Mouse (Mus musculus): Measurements from ENCODE around the gene Acod1. TPM values are rescaled to one million over a fixed set of nuclear protein-coding genes. Genes with fewer than 3 reads are reported as not detected.
A peak's percentile ranks its signal among the peaks of the same experiment; 100 is the strongest.

Gene Acod1
- polyA plus RNA-seq, 1 experiment from 2014 or later = 0.03 TPM

DNA sequence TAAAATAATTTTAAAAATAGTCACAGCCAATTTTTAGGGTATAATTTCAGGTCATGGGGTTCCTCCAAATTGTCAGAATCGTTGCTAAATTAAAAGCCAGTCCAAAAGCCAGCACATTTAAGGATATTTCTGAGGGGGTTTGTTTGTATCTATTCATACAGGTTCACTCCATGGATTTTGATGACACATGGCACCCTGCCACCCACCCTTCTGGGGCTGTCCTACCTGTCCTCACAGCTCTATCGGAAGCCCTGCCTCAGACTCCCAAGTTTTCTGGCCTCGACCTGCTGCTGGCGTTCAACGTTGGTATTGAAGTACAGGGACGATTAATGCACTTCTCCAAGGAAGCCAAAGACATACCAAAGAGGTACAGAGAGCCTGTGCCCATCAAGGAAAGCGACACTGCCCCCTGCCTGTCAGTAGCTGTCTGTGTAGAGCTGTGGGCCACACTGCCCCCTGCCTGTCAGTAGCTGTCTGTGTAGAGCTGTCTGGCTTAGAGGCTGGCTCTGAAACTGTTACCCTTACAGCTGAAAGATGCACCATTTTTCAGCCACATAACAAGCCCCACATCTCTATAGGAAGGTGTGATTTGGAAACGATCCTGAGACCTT is 4.5 kb downstream of the Acod1 start:
- 15% methylated on average over 8 of the region's 8 CpGs for WGBS (ENCODE audit: insufficient replicate concordance)
- no peak overlapping the region for H3K9ac ChIP-seq
- no peaks in the 10 kb centered on the region for H3K36me3 ChIP-seq (replicated peaks)
- no peak overlapping the region for H3K27ac ChIP-seq (replicated peaks)
- H3K9me3 ChIP-seq (replicated peaks) = no peaks in the 10 kb centered on the region
- peak; percentile 79 for ATAC-seq (ENCODE audit: insufficient read depth)
- no peak overlapping the region for H3K4me2 ChIP-seq
- no peak overlapping the region for H3K4me3 ChIP-seq (replicated peaks)
- no peaks in the 10 kb centered on the region for H3K27me3 ChIP-seq
- H3K4me1 ChIP-seq (replicated peaks) = peaks cover 7% of the 10 kb centered on the region; the same call in 1 of the 2 replicates

- Histone ChIP-seq H3K4me1 (replicated peaks) (no peaks in the 10 kb centered on the region), H3K27me3 (no peaks in the 10 kb centered on the region), H3K27ac (replicated peaks) (no peak overlapping the region), H3K4me2 (no peak overlapping the region), H3K36me3 (replicated peaks) (no peaks in the 10 kb centered on the region), H3K9ac (no peak overlapping the region), H3K4me3 (replicated peaks) (no peak overlapping the region), H3K9me3 (replicated peaks) (no peaks in the 10 kb centered on the region)
- WGBS (ENCODE audit: insufficient replicate concordance) = 76% methylated on average over 13 of the region's 13 CpGs
- no peak for ATAC-seq (ENCODE audit: insufficient read depth)
Measured at GRCm38 (mm10) chr14:103054731-103055130, 8.0 kb downstream of the Acod1 start.

DNA sequence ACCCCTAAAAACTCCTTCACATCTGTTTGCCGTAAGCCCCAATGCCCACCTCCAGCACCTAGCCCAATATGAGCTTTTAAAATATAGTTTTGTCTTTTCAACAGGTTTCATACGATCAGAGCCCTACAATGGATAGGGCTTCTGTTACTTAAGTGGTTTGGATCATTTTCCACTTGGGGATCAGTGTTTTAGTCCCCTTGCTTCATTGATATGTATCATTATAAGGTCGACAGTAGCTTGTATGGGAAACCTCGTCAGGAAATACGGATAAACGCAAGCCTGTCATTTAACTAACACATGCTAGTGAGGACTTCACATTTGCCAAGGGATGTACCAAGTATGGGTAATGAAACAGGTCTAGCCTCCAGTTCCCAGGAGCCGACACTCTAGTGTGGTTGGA is 9.8 kb downstream of the Acod1 start:
- Histone ChIP-seq H3K4me1 (replicated peaks) (no peaks in the 10 kb centered on the region), H3K9ac (no peak overlapping the region), H3K27ac (replicated peaks) (no peak overlapping the region), H3K9me3 (replicated peaks) (no peaks in the 10 kb centered on the region), H3K36me3 (replicated peaks) (no peaks in the 10 kb centered on the region), H3K27me3 (no peaks in the 10 kb centered on the region), H3K4me3 (replicated peaks) (no peak overlapping the region), H3K4me2 (no peak overlapping the region)
- no peak for ATAC-seq (ENCODE audit: insufficient read depth)
- WGBS (ENCODE audit: insufficient replicate concordance) = 68% methylated on average over 7 of the region's 7 CpGs

DNA sequence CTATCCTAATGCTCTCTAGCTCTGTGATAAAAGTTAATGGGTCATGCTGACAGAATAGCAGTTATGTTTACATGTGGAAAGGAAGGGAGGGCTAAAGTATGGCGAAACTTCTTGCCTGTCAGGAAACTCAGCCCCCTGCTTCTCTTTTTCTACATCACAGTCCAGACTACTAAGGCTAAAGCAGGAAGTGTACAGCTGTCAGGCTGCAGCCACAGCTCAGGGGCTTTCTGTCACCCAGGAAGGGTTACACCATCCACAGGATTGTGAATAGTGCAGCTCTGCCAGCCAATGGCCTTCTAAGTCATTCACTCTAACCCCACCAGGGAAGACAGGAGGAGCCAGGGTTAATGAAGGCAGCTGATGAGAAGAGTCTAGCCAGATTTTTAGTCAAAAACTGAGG is 12.2 kb downstream of the Acod1 start:
- no peak overlapping the region for H3K4me3 ChIP-seq (replicated peaks)
- WGBS (ENCODE audit: insufficient replicate concordance) = 13% methylated on average over 1 of the region's 1 CpGs

DNA sequence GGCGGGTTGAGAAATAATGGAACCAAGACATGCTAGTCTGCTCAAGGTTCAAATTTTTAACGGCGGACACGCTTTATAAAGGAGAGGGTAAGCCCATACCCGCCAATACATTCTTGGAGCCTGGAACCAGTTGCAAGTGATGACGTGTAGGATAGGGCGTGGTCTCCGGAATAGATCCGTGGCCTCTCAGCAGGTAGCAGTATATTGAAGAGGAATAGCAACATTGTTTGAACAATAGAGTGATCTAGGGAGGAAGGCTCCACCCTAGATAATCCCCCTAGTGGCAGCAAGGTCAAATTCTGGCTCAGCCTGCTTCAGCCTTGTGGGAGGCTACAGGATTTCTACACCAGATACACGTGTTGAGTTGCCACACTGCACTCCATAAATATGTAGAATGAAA is 12.7 kb downstream of the Acod1 start:
- no peak overlapping the region for H3K27ac ChIP-seq (replicated peaks)

More for the DNA sequence above, 12.2 kb downstream of the Acod1 start:
- H3K27ac ChIP-seq (replicated peaks) = peak overlapping the region; percentile 48; the same call in 1 of the 2 replicates
- ATAC-seq (ENCODE audit: insufficient read depth) = peak; percentile 74
- H3K9me3 ChIP-seq (replicated peaks) = no peaks in the 10 kb centered on the region
- H3K4me2 ChIP-seq = no peak overlapping the region
- no peak overlapping the region for H3K9ac ChIP-seq
- no peaks in the 10 kb centered on the region for H3K4me1 ChIP-seq (replicated peaks)
- H3K36me3 ChIP-seq (replicated peaks) = no peaks in the 10 kb centered on the region
- no peaks in the 10 kb centered on the region for H3K27me3 ChIP-seq

GRCm38 (mm10) chr14:103065294-103066167 is 18.8 kb downstream of the Acod1 start:
- Histone ChIP-seq H3K4me2 (no peak overlapping the region; the same call in 1 of the 2 replicates), H3K4me1 (replicated peaks) (peaks cover 12% of the 10 kb centered on the region), H3K27ac (replicated peaks) (no peak overlapping the region), H3K4me3 (replicated peaks) (no peak overlapping the region), H3K9me3 (replicated peaks) (no peaks in the 10 kb centered on the region), H3K27me3 (no peaks in the 10 kb centered on the region), H3K36me3 (replicated peaks) (no peaks in the 10 kb centered on the region), H3K9ac (no peak overlapping the region)
- no peak for ATAC-seq (ENCODE audit: insufficient read depth)
- whole genome bisulfite sequencing (ENCODE audit: insufficient replicate concordance) = 11% methylated on average over 10 of the region's 10 CpGs

More for the DNA sequence above, 12.7 kb downstream of the Acod1 start:
- H3K4me2 ChIP-seq = no peak overlapping the region
- no peaks in the 10 kb centered on the region for H3K36me3 ChIP-seq (replicated peaks)
- no peak overlapping the region for H3K9ac ChIP-seq
- no peaks in the 10 kb centered on the region for H3K27me3 ChIP-seq
- ATAC-seq (ENCODE audit: insufficient read depth) = peak; percentile 11; the same call in 1 of the 2 replicates
- H3K4me1 ChIP-seq (replicated peaks) = no peaks in the 10 kb centered on the region
- no peak overlapping the region for H3K4me3 ChIP-seq (replicated peaks)
- no peaks in the 10 kb centered on the region for H3K9me3 ChIP-seq (replicated peaks)
- 66% methylated on average over 10 of the region's 10 CpGs for WGBS (ENCODE audit: insufficient replicate concordance)

DNA sequence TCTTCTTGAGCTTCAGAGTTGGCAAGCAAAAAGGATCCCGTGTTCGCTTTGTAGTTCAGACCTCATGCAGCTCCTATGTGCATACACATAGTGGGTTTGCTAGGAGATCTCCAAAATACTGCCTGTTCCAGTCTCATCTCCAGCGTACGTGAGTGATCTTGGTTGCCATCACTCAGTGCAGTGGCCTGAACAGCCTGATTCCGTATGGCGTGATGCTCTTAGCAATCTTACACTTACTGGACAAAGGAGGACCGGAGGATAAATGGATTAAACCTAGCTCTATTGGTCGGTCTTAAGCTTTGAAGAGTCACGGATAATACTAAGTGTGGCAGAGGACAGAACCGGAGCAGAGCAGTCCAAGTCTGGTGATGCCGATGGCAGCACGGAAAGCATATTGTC is 22.7 kb downstream of the Acod1 start:
- H3K4me3 ChIP-seq (replicated peaks) = peak overlapping the region; percentile 81
- H3K27ac ChIP-seq (replicated peaks) = peak overlapping the region; percentile 99
- H3K4me2 ChIP-seq = peak overlapping the region; percentile 91
- H3K4me1 ChIP-seq (replicated peaks) = peaks cover 24% of the 10 kb centered on the region
- H3K9me3 ChIP-seq (replicated peaks) = no peaks in the 10 kb centered on the region
- no peaks in the 10 kb centered on the region for H3K27me3 ChIP-seq
- H3K9ac ChIP-seq = peak overlapping the region; percentile 80
- ATAC-seq (ENCODE audit: insufficient read depth) = peak; percentile 0; the same call in 1 of the 2 replicates
- peaks cover 28% of the 10 kb centered on the region for H3K36me3 ChIP-seq (replicated peaks)
- 21% methylated on average over 12 of the region's 12 CpGs for WGBS (ENCODE audit: insufficient replicate concordance)

GRCm38 (mm10) chr14:103069864-103070611 is 23.3 kb downstream of the Acod1 start, which contains the start of gene Cln5:
TSS of gene Cln5 (plus strand) at chr14:103070216.
- no peaks in the 10 kb centered on the region for H3K9me3 ChIP-seq (replicated peaks)
- H3K4me2 ChIP-seq = peak within 1 kb of the TSS; percentile 91
- H3K27me3 ChIP-seq = no peaks in the 10 kb centered on the region
- H3K9ac ChIP-seq = peak within 1 kb of the TSS; percentile 80
- peak within 1 kb of the TSS; percentile 99 for H3K27ac ChIP-seq (replicated peaks)
- peak within 1 kb of the TSS; percentile 81 for H3K4me3 ChIP-seq (replicated peaks)
- ATAC-seq (ENCODE audit: insufficient read depth) = peak; percentile 97
- H3K36me3 ChIP-seq (replicated peaks) = peaks cover 34% of the 10 kb centered on the region
- under 1% methylated on average over 65 of the region's 65 CpGs for WGBS (ENCODE audit: insufficient replicate concordance)
- peaks cover 25% of the 10 kb centered on the region for H3K4me1 ChIP-seq (replicated peaks)

GRCm38 (mm10) chr14:103070790-103071189 is 24.0 kb downstream of the Acod1 start:
- WGBS (ENCODE audit: insufficient replicate concordance) = 2% methylated on average over 10 of the region's 10 CpGs
- Histone ChIP-seq H3K4me2 (peak overlapping the region; percentile 91), H3K27ac (replicated peaks) (peak overlapping the region; percentile 99), H3K9ac (peak overlapping the region; percentile 80), H3K36me3 (replicated peaks) (peaks cover 41% of the 10 kb centered on the region), H3K27me3 (no peaks in the 10 kb centered on the region), H3K9me3 (replicated peaks) (no peaks in the 10 kb centered on the region), H3K4me1 (replicated peaks) (peaks cover 25% of the 10 kb centered on the region), H3K4me3 (replicated peaks) (peak overlapping the region; percentile 81)
- 0 out of 2 replicates have a peak, but pooled peaks have one; percentile 0 for ATAC-seq (ENCODE audit: insufficient read depth)

DNA sequence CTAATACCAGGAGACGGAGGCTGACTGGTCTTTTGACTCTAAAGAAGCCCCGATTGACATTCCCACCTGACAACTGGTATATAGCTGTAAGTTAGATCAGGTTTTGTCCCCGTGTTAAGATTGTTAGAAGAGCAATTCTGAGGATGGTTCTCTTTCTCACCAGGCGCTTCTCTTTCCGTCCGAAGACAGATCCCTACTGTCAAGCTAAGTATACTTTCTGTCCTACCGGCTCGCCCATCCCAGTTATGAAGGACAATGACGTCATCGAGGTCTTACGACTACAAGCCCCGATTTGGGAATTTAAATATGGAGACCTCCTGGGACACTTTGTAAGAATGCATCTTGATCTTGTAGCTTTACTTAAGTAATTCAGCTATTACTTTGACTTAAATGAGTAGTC is 24.7 kb downstream of the Acod1 start:
- peak overlapping the region; percentile 91 for H3K4me2 ChIP-seq
- ATAC-seq (ENCODE audit: insufficient read depth) = no peak
- H3K9me3 ChIP-seq (replicated peaks) = no peaks in the 10 kb centered on the region
- no peak overlapping the region for H3K27ac ChIP-seq (replicated peaks)
- H3K27me3 ChIP-seq = no peaks in the 10 kb centered on the region
- H3K9ac ChIP-seq = no peak overlapping the region
- WGBS (ENCODE audit: insufficient replicate concordance) = 82% methylated on average over 12 of the region's 12 CpGs
- peaks cover 48% of the 10 kb centered on the region for H3K36me3 ChIP-seq (replicated peaks)
- H3K4me1 ChIP-seq (replicated peaks) = peaks cover 25% of the 10 kb centered on the region
- peak overlapping the region; percentile 81 for H3K4me3 ChIP-seq (replicated peaks)

- Histone ChIP-seq H3K4me1 (replicated peaks) (peaks cover 31% of the 10 kb centered on the region), H3K36me3 (replicated peaks) (peaks cover 59% of the 10 kb centered on the region), H3K4me2 (no peak overlapping the region), H3K27ac (replicated peaks) (no peak overlapping the region), H3K9me3 (replicated peaks) (no peaks in the 10 kb centered on the region), H3K4me3 (replicated peaks) (no peak overlapping the region), H3K27me3 (no peaks in the 10 kb centered on the region), H3K9ac (no peak overlapping the region)
- 73% methylated on average over 4 of the region's 4 CpGs for WGBS (ENCODE audit: insufficient replicate concordance)
- ATAC-seq (ENCODE audit: insufficient read depth) = no peak
Measured at GRCm38 (mm10) chr14:103072731-103073130, 26.0 kb downstream of the Acod1 start.
